Mouse (Mus musculus) adipocyte (in vitro differentiated cells): ENCODE measurements at regions not wholly inside any gene's neighbourhood (a gene's known extent, or its start where the extent isn't known, plus 50 kb on each side); places are given as distances from the start of the nearest gene placed in this dataset.
A peak's percentile ranks its signal among the peaks of the same experiment; 100 is the strongest.

Experiments used
- DNase-seq: peaks from one replicate; pipeline ENCODE4 v3.0.0-alpha.2; 2016; ENCODE audit warnings: low spot score

GRCm38 (mm10) chr1:47854372-47854771, 961.7 kb upstream of the Slc39a10 start:
- DNase-seq: no peak

GRCm38 (mm10) chr1:47853911-47854310, 961.3 kb upstream of the Slc39a10 start:
- DNase-seq: no peak

- no peak for DNase-seq
Observed at GRCm38 (mm10) chr1:47840811-47841210, 948.2 kb upstream of the Slc39a10 start.

GRCm38 (mm10) chr1:47834072-47834471, 941.4 kb upstream of the Slc39a10 start:
- DNase-seq: no peak

GRCm38 (mm10) chr1:47827206-47827605, 934.6 kb upstream of the Slc39a10 start:
- DNase-seq: no peak

- peak; percentile 40 for DNase-seq
Observed at GRCm38 (mm10) chr1:47809508-47809907, 916.9 kb upstream of the Slc39a10 start.

DNA sequence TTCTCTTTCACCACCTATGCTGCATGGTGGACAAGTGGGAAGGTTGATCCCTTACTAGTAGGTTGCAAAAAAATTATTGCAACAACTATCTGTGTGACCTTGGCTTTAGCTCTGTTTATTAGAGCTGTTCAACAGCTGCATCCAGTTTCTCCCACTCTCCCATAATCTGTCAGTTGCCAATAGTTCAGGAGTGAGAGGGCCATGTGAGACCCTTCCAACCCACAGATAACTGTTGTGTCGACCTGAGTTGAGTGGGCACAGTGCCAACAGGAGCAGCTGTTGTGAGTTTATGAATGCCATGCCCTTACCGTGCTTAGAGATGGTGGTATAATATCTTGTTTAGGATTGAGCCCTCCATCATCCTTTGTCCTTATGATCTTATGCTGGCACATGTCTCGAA, 902.1 kb upstream of the Slc39a10 start:
- no peak for DNase-seq
